Mouse (Mus musculus): ENCODE measurements around the gene Tubd1. TPM values are rescaled to one million over a fixed set of nuclear protein-coding genes. Genes with fewer than 3 reads are reported as not detected.

The Tubd1 gene
- polyA plus RNA-seq, 1 experiment: 6.1 TPM

DNA sequence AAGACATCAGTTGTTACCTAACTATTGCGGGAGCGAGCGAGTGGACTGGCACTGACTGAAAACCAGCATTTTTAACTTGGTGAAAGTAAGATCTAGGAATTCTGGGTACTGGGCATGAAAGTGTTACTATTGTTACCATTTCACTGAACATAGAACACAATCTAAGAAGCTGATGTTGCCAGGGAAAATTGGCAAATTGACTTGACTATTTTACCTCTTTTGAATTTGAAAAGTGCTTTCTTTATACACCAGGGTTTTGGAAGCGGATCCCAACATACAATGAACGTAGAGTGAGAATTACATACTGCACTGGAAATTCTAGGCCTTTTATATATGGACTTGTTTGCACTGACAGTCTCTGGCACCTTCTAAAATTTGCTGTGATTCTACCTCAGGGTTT is 48.7 kb downstream of the Tubd1 start:
- no peak overlapping the region for H3ac ChIP-seq (ENCODE audit: control insufficient read depth, insufficient read length, low read depth)
- H3K79me2 ChIP-seq (ENCODE audit: control insufficient read depth, insufficient read depth): peaks cover 91% of the 10 kb centered on the region
- TF ChIP-seq MYOD1 (IDR thresholded peaks at IDR 0.05; ENCODE audit: control insufficient read depth, insufficient read length, low read depth) (no peak), MYOG (IDR thresholded peaks at IDR 0.05; ENCODE audit: control insufficient read depth, extremely low read depth, insufficient read length) (no peak), FOSL1 (IDR thresholded peaks at IDR 0.05; ENCODE audit: insufficient read depth, low read length, poor library complexity, severe bottlenecking) (no peak), CEBPB (IDR thresholded peaks at IDR 0.05; ENCODE audit: low read depth) (no peak), MAX (IDR thresholded peaks at IDR 0.05) (no peak), USF1 (IDR thresholded peaks at IDR 0.05; ENCODE audit: low read depth) (no peak), CTCF (IDR thresholded peaks at IDR 0.05; ENCODE audit: control insufficient read depth, insufficient read depth, insufficient read length) (no peak)
- H3K27me3 ChIP-seq (ENCODE audit: control insufficient read depth, insufficient read depth, insufficient read length): no peaks in the 10 kb centered on the region
- H3K79me3 ChIP-seq (ENCODE audit: low read depth): peaks cover 85% of the 10 kb centered on the region
- no peak overlapping the region for H3K4me3 ChIP-seq (ENCODE audit: insufficient read depth, poor library complexity, severe bottlenecking)
- peaks cover 78% of the 10 kb centered on the region for H3K36me3 ChIP-seq (ENCODE audit: control insufficient read depth, insufficient read depth)

DNA sequence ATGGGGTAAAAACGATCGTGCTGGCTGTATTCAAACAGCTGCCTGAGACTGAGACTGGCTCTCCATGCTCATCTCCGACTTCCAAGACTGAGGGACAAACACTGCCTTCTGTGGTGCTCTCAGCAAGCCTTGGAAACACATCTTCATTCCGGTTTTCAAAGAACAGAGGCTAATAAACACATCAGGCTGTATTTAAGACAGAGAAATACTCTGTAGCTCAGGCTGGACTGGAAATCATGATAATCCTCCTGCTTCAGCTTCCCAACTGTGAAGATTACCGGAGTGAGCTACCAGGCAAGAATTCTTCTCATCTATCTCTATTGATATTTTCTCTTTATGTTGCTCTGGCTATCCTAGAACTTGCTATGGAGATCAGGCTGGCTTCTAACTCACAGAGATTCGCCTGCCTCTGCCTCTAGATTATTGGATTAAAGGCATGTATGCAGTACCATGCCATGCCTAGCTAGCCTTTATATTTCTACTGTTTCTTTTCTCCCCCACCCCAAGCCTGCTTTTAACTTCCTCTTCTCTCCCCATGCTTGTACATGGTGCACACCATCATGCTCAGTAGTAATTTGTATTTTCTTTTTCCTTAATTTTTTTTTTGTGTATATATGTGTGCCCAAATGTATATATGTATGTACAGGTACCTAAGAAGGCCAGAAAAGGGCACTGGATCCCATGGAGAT is 49.5 kb downstream of the Tubd1 start:
- Histone ChIP-seq H3ac (ENCODE audit: control insufficient read depth, insufficient read length, low read depth) (peak overlapping the region; percentile 5), H3K79me2 (ENCODE audit: control insufficient read depth, insufficient read depth) (peaks cover 91% of the 10 kb centered on the region), H3K27me3 (ENCODE audit: control insufficient read depth, insufficient read depth, insufficient read length) (no peaks in the 10 kb centered on the region), H3K79me3 (ENCODE audit: low read depth) (peaks cover 85% of the 10 kb centered on the region), H3K4me3 (ENCODE audit: insufficient read depth, poor library complexity, severe bottlenecking) (no peak overlapping the region), H3K36me3 (ENCODE audit: control insufficient read depth, insufficient read depth) (peaks cover 78% of the 10 kb centered on the region)
- TF ChIP-seq MAX (IDR thresholded peaks at IDR 0.05): no peak
- no peak for TF ChIP-seq USF1 (IDR thresholded peaks at IDR 0.05; ENCODE audit: low read depth)
- TF ChIP-seq MYOG (IDR thresholded peaks at IDR 0.05; ENCODE audit: control insufficient read depth, extremely low read depth, insufficient read length): no peak
- no peak for TF ChIP-seq FOSL1 (IDR thresholded peaks at IDR 0.05; ENCODE audit: insufficient read depth, low read length, poor library complexity, severe bottlenecking)
- TF ChIP-seq MYOD1 (IDR thresholded peaks at IDR 0.05; ENCODE audit: control insufficient read depth, insufficient read length, low read depth): no peak
- no peak for TF ChIP-seq CEBPB (IDR thresholded peaks at IDR 0.05; ENCODE audit: low read depth)
- TF ChIP-seq CTCF (IDR thresholded peaks at IDR 0.05; ENCODE audit: control insufficient read depth, insufficient read depth, insufficient read length): no peak

DNA sequence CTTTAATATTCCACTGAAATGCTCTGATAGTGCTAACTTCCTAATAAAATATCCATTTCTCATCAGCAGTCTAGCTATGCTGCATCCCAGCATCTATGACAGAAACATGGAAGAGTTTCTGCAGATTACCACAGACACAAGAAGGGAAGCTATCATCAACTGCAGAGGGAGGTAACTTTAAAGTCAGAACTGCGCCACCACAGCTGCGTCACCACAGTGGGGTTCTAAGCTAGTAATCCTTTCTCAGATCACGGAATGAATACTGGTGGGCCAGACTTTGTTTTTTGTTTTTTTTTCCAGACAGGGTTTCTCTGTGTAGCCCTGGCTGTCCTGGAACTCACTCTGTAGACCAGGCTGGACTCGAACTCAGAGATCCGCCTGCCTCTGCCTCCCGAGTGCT is 50.6 kb downstream of the Tubd1 start:
- Histone ChIP-seq H3K79me2 (ENCODE audit: control insufficient read depth, insufficient read depth) (peaks cover 91% of the 10 kb centered on the region), H3K4me3 (ENCODE audit: insufficient read depth, poor library complexity, severe bottlenecking) (no peak overlapping the region), H3ac (ENCODE audit: control insufficient read depth, insufficient read length, low read depth) (no peak overlapping the region), H3K79me3 (ENCODE audit: low read depth) (peaks cover 88% of the 10 kb centered on the region), H3K36me3 (ENCODE audit: control insufficient read depth, insufficient read depth) (peaks cover 79% of the 10 kb centered on the region), H3K27me3 (ENCODE audit: control insufficient read depth, insufficient read depth, insufficient read length) (no peaks in the 10 kb centered on the region)
- no peak for TF ChIP-seq USF1 (IDR thresholded peaks at IDR 0.05; ENCODE audit: low read depth)
- TF ChIP-seq CTCF (IDR thresholded peaks at IDR 0.05; ENCODE audit: control insufficient read depth, insufficient read depth, insufficient read length): no peak

DNA sequence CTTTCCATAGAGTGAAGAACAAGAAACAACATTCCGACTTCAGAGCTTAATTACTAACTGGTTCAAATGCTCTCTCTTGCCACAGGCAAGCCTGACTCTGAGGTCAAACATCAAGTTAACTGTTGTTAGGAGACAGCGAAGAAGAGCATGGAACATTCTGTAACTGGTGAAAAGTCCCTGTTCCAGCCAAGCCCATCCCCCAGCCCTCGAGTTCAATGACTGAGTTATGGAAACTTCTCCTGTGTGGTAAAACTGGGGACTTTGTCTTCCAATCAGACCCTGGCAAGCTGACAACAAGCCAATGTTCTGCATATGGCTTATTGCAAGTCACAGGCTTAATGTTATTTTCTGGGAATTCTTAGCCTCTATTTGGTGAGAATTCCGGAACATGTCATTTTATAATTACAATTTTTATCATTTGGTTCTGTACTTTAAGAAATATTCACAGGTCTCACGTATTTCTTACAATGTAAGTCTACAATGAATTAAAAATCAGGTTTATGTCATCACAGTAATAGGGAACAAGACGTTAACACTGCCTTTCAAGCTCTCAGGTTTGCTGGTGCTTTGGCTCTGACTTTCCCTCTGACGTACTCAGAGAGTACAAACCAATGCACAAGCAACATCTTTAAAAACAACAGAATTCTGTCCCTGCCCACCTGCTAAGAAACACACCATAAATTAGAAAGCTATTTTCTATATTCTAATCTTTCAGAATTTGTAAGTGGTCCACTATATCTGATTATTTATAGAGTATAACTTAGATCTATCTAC is 51.6 kb downstream of the Tubd1 start:
- H3K79me3 ChIP-seq (ENCODE audit: low read depth): peaks cover 86% of the 10 kb centered on the region
- H3K4me3 ChIP-seq (ENCODE audit: insufficient read depth, poor library complexity, severe bottlenecking): no peak overlapping the region
- H3K36me3 ChIP-seq (ENCODE audit: control insufficient read depth, insufficient read depth): peaks cover 72% of the 10 kb centered on the region
- TF ChIP-seq CEBPB (IDR thresholded peaks at IDR 0.05; ENCODE audit: low read depth): no peak
- no peak for TF ChIP-seq CTCF (IDR thresholded peaks at IDR 0.05; ENCODE audit: control insufficient read depth, insufficient read depth, insufficient read length)
- H3K27me3 ChIP-seq (ENCODE audit: control insufficient read depth, insufficient read depth, insufficient read length): no peaks in the 10 kb centered on the region
- peaks cover 91% of the 10 kb centered on the region for H3K79me2 ChIP-seq (ENCODE audit: control insufficient read depth, insufficient read depth)
- no peak overlapping the region for H3ac ChIP-seq (ENCODE audit: control insufficient read depth, insufficient read length, low read depth)

DNA sequence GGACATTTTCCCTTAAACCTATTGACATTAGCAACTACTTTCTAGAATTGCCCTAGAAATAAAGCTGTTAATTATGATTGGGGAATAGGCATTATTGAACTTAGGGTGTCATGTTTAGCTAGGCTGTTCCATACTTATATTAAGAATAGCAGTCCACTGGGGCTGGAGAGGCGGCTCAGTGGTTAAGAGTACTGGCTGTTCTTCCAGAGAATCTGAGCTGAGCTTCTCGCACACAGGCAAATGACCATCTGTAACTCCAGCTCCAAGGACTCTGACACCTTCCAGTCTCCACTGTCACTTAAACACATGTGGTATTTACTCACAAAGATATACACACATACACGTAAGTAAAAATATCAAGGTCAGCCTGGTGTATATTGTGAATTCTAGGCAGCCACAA is 52.2 kb downstream of the Tubd1 start:
- Histone ChIP-seq H3K27me3 (ENCODE audit: control insufficient read depth, insufficient read depth, insufficient read length) (no peaks in the 10 kb centered on the region), H3K79me3 (ENCODE audit: low read depth) (peaks cover 84% of the 10 kb centered on the region), H3ac (ENCODE audit: control insufficient read depth, insufficient read length, low read depth) (no peak overlapping the region), H3K4me3 (ENCODE audit: insufficient read depth, poor library complexity, severe bottlenecking) (no peak overlapping the region), H3K36me3 (ENCODE audit: control insufficient read depth, insufficient read depth) (peaks cover 67% of the 10 kb centered on the region), H3K79me2 (ENCODE audit: control insufficient read depth, insufficient read depth) (peaks cover 91% of the 10 kb centered on the region)
- TF ChIP-seq MYOG (IDR thresholded peaks at IDR 0.05; ENCODE audit: control insufficient read depth, extremely low read depth, insufficient read length): no peak
- TF ChIP-seq MYOD1 (IDR thresholded peaks at IDR 0.05; ENCODE audit: control insufficient read depth, insufficient read length, low read depth): no peak
- TF ChIP-seq CTCF (IDR thresholded peaks at IDR 0.05; ENCODE audit: control insufficient read depth, insufficient read depth, insufficient read length): no peak
- TF ChIP-seq FOSL1 (IDR thresholded peaks at IDR 0.05; ENCODE audit: insufficient read depth, low read length, poor library complexity, severe bottlenecking): no peak
- TF ChIP-seq USF1 (IDR thresholded peaks at IDR 0.05; ENCODE audit: low read depth): no peak
- no peak for TF ChIP-seq CEBPB (IDR thresholded peaks at IDR 0.05; ENCODE audit: low read depth)
- TF ChIP-seq MAX (IDR thresholded peaks at IDR 0.05): no peak

DNA sequence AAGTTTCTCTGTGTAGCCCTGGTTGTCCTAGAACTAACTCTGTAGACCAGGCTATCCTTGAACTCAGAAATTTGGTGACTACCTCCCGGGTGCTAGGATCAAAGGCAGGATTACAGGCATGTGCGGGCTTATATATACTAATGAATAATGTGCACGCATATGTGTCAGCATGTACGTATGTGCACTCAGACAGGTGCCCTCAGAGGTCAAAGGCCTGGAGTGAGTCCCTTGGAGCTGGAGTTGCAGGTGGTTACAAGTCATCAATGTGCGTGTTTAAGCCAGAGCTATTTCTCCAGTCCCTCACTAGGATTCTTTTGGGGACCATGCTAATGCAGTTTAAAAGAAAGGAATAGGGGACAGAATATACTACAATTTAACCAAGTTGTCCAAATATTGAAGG is 53.4 kb downstream of the Tubd1 start:
- H3K4me3 ChIP-seq (ENCODE audit: insufficient read depth, poor library complexity, severe bottlenecking): no peak overlapping the region
- no peaks in the 10 kb centered on the region for H3K27me3 ChIP-seq (ENCODE audit: control insufficient read depth, insufficient read depth, insufficient read length)
- no peak overlapping the region for H3ac ChIP-seq (ENCODE audit: control insufficient read depth, insufficient read length, low read depth)
- peaks cover 93% of the 10 kb centered on the region for H3K79me2 ChIP-seq (ENCODE audit: control insufficient read depth, insufficient read depth)
- H3K79me3 ChIP-seq (ENCODE audit: low read depth): peaks cover 82% of the 10 kb centered on the region
- peaks cover 69% of the 10 kb centered on the region for H3K36me3 ChIP-seq (ENCODE audit: control insufficient read depth, insufficient read depth)
- TF ChIP-seq MAX (IDR thresholded peaks at IDR 0.05) (no peak), CEBPB (IDR thresholded peaks at IDR 0.05; ENCODE audit: low read depth) (no peak), MYOG (IDR thresholded peaks at IDR 0.05; ENCODE audit: control insufficient read depth, extremely low read depth, insufficient read length) (no peak), FOSL1 (IDR thresholded peaks at IDR 0.05; ENCODE audit: insufficient read depth, low read length, poor library complexity, severe bottlenecking) (no peak), USF1 (IDR thresholded peaks at IDR 0.05; ENCODE audit: low read depth) (no peak), CTCF (IDR thresholded peaks at IDR 0.05; ENCODE audit: control insufficient read depth, insufficient read depth, insufficient read length) (no peak), MYOD1 (IDR thresholded peaks at IDR 0.05; ENCODE audit: control insufficient read depth, insufficient read length, low read depth) (no peak)
